Mouse (Mus musculus): Measurements from ENCODE around the gene Tmem183a. TPM values are rescaled to one million over a fixed set of nuclear protein-coding genes. Genes with fewer than 3 reads are reported as not detected.
A peak's percentile ranks its signal among the peaks of the same experiment; 100 is the strongest.

Tmem183a gene
- total RNA-seq, 2 experiments from 2014 or later = 33.8 to 42.5 TPM

DNA sequence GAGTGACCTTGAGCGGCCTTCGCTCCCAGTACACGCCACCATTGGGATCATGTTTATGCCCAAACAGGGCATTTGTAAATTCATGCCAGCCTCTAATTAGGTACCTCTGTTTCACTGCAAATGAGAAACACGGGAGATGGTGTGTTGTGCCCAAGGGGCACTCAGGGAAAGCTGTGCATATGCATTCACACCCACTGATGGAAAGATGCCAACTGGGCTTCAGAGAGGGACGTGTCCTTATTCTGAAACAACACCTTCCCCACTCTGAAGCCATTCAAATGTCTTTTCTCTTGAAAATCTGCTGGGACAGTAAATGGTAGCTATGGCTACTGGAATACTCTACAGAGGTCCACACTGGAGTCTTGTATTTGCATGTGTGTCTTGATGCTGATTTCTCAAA lies 43.5 kb downstream of the Tmem183a start:
- DNase-seq = no peak

DNA sequence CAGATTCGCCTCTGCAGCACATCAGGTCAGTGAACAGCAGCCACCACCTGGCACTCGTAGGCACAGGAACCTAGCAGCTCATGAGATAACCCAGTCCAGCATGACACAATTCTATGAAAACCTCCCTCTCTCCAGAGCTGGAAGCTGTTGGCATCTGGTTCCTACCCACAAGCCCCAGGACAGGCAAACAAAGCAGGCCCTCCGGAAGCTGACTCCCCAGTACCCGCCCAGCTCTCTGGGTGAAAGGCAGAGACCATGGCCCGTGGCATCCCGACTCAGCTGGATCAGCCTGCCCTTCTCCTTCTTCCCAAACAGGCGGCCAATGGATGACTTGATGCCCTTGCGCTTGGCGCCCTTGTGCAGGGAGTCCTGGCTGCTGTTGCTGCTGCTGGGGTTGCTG lies 45.4 kb downstream of the Tmem183a start:
- no peak for DNase-seq

DNA sequence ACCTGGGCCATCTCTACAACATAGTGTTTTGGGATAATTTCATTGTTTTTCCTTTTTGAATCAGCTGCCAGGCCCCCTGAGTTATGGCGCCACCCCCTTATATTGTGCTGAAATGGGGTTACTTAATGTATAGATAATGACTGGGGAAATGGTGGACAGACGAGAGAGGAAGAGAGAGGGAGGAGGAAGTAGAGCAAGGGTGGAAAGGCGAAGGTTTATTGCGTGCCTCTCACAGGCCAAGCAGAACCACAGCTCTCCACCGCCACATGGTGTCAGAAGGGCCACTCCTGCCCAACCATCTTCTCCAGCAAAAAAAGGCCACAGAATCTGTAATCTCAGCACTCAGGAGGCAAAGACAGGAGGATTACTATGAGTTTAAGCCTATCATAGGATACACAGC lies 46.6 kb downstream of the Tmem183a start:
- DNase-seq = no peak

DNA sequence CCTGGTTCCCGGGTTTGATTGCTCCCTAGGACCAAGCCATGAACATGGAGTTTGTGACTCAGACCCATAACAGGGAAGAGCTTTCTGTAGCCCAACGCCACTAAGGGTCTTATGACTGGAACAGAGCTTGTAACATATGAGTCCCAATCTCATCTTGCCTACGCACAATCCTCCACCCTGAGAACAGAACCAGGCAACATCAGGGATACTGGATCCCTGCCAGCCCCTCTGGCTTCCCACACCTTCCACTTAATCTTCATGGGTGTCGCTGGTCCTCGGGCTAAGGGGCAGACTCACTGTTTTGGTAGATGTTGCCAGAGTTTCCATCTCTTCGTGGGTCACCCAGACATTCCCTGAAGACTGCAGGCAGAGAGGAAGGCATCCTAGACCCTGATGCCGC lies 50.0 kb downstream of the Tmem183a start:
- no peak for DNase-seq

DNA sequence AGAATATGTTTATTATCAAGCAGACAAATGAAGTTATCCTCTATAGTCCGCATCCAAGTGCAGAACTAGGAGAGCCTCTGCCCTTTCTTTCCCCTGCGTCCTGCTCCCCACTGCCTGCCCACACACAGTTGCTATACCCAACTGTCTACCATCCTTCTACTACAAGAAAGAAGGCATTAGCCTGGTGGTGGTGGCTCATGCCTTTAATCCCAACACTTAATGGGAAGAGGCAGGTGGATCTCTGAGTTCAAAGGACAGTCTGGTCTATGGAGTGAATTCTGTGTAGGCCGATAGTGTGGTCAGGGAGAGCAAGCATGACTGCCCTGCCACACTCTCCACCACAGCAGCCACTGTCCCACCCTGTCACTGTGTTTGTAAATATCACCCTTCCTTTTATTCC lies 51.0 kb downstream of the Tmem183a start:
- no peak for DNase-seq

DNA sequence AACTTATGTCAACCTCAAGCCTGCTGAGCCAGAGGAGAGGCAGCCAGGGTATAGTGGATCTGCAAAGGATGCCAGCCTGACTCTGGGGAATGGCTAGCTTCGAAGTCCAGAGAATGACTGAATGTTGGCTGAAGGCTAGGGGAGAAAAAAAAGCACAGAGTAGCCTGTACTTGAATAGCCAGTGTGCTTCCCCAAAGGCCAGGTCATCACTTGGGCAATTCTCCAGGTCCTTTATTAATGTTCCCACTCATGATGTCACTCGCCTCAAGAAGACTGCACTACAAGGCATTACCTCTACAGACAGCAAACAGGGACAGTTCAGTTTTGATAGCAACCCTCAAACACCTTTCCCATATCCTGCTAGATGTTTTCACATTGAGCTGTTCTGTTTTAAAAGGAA lies 51.5 kb downstream of the Tmem183a start:
- no peak for DNase-seq

DNA sequence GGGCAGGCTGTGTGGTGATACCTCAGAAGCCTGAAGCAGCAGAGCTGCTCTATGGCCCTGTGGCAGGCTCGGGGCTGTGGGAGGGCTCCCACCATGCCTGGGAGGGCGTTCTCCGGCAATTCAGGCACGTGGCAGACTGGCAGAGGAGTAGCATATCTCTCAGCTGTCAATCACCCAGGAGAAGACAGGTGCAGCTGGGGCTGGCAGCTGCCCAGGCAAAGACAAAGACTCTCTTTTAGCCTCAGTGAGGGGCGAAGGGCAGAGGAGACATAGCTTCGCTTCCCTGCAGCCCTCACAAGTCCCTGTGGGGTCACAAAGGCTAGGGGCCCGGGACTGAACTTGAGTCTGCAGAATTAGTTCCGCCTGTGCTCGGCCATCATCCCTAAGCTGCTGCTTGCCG lies 54.4 kb downstream of the Tmem183a start:
- DNase-seq = no peak

DNA sequence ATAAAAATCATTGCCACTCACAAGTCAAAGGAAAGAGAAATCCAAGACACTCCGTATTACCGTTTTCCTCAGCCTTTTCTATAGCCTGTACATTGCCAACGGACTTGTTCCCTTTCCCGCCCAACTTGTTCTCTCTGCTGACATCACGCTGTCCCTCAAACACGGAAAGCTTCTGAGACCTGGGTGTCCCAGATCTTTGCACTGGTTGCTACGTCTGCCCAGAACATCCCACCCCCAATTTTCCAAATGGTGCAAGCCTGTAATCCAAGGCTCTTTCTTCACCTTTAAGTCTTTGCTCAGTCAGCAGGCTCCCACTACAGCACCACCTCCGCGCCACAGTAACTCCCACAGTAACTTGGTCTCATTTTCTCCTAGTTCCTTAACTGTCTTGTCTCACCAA lies 56.8 kb downstream of the Tmem183a start:
- no peak for DNase-seq

DNA sequence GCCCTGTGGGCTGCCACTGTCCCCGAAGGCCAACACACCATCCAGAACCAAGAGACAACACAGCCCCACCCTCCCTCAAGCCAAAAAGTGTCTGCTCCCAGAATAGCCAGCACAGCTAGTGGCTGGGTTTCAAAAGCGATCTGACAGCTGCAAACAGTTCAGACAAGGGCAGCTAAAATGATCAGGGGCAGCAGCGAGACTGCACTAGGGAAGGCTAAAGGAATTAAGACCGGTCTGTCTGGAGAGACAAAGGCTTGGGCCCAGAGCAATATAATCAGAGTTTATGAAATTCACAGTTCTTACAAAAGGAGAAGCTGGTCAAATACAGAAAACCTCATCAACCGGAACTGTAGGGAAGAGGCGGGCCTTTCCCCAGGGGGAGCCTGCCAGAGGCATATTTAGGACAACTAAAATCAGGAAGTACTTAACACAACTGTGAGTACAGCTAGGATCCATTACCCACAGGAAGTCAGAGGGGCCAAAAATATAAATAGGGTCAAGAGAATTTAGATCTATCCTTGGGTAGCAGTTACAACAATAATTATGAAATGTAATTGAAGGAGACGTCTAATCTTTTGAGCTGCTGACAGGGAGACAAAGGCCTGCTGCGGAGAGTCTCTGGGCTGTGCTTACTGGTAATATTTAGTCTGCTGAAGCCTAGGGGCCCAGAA lies 59.1 kb downstream of the Tmem183a start:
- DNase-seq = peak; percentile 80

DNA sequence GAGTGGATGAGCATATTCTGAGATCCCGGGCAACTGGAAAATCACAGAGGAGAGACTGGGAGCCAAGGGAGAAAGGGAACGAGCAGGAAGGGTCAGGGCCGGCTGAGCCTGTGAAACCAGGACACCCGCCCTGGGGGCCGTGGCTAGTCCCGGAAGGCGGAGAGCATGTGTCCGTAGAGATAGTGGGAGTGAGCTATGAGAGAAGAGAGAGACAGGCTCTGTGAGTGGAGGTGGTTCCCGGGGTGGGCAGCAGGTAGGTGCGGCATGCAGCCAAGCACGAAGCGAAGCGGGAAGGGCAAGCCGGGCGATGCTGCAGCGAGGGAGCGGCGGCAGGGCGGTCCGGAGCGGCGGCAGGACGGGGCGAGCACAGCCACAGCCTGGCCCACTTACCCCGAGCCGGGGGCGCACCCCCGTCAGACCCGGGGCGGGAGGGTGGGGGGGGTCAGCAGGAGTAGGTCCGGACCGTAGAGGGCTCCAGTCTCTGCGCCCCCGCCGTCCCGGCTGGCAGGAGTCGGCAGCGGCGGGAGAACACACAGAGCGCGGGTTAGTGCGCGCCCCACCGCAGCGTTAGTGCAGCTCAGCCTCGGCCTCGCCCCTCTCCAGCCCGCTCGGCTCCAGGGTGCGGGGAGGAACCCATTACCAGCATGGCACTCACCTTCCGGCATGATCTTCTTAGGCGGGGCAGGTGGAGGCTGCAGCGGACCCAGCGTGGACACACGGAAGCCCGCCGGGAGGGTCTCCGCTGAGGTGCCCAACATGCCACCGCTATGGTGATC lies 63.0 kb downstream of the Tmem183a start:
- DNase-seq = peak; percentile 57

DNA sequence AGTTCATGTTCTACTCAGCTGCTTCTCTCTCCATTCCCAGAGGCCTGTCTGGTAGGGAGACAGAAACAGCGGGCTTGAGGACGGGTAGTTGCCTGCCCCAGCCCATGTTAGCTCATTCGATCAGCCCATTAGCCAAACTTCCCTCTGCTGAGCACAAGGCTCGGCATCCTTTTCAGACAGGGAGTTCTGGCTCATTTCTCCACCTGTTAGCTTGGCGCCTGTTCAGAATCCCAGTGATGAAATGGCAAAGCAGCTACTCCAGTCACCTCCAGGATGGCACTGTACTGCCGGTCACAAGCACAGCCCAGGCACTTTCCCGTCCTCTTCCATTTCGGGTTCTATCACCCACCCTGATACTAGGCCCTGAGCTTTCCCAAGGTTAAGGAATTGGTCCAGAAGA lies 64.5 kb downstream of the Tmem183a start:
- no peak for DNase-seq

Other genes starting within 250 kb of the Tmem183a start
- under 1 TPM; 0.33 to 0.65 TPM for gene Chil1, start 179.8 kb downstream of the Tmem183a start, total RNA-seq (2021)
- gene Mybph, start 168.5 kb downstream of the Tmem183a start, total RNA-seq (2021) = not detected
- 1 to 10 TPM; 9.3 to 9.9 TPM for gene Adora1, start 126.5 kb downstream of the Tmem183a start, total RNA-seq (2021)
- under 1 TPM; 0.48 to 0.52 TPM for gene Myog, start 72.0 kb downstream of the Tmem183a start, total RNA-seq (2021)
- 1 to 10 TPM; 7.3 to 9.2 TPM for gene Ppfia4, start 29.1 kb downstream of the Tmem183a start, total RNA-seq (2021)
- gene 4933406M09Rik, start 24.0 kb upstream of the Tmem183a start, total RNA-seq (2021) = not detected
- 10 to 100 TPM; 31.0 to 31.1 TPM for gene Cyb5r1, start 43.6 kb upstream of the Tmem183a start, total RNA-seq (2021)
- 100 to 1,000 TPM; 126 to 130 TPM for gene Adipor1, start 53.4 kb upstream of the Tmem183a start, total RNA-seq (2021)
- 10 to 100 TPM; 18.5 to 18.7 TPM for gene Klhl12, start 93.6 kb upstream of the Tmem183a start, total RNA-seq (2021)
- gene Rabif, start 132.7 kb upstream of the Tmem183a start, total RNA-seq (2021) = 10 to 100 TPM; 12.6 to 12.7 TPM
- not detected for gene Mgat4e, start 187.7 kb upstream of the Tmem183a start, total RNA-seq (2021)
- gene Kdm5b, start 198.2 kb upstream of the Tmem183a start, total RNA-seq (2021) = 10 to 100 TPM; 27.8 to 28.6 TPM